Mouse (Mus musculus) neural tube, embryonic 14.5 days (tissue): Measurements from ENCODE around the gene Adam10. TPM values are rescaled to one million over a fixed set of nuclear protein-coding genes. Genes with fewer than 3 reads are reported as not detected.

Experiments used
- ATAC-seq: fragments of 200-750 bp; cut with Nextera tagmentation; 2 replicates; pipeline ENCODE4 v1.8.0; 2017; ENCODE audit warnings: low read depth, mild to moderate bottlenecking, moderate TSS enrichment, moderate library complexity
- H3K27ac ChIP-seq: fragments of 300-500 bp; sonication (generic); 2 replicates; pipeline ENCODE4 v1.5.1; 2014; ENCODE audit warnings: low read depth, mild to moderate bottlenecking, control low read depth, low read length, moderate library complexity, mixed read lengths
- H3K27me3 ChIP-seq: fragments of 300-500 bp; sonication (generic); 2 replicates; pipeline ENCODE4 v1.6.1; 2014; ENCODE audit warnings: low read length; ENCODE audit not compliant: control insufficient read depth, insufficient read depth
- H3K36me3 ChIP-seq: fragments of 300-500 bp; sonication (generic); 2 replicates; pipeline ENCODE4 v1.6.1; 2014; ENCODE audit warnings: low read length, mixed read lengths; ENCODE audit not compliant: control insufficient read depth, insufficient read depth
- H3K4me1 ChIP-seq: fragments of 300-500 bp; sonication (generic); 2 replicates; pipeline ENCODE4 v1.6.1; 2014; ENCODE audit warnings: low read length; ENCODE audit not compliant: control insufficient read depth, insufficient read depth
- H3K4me2 ChIP-seq: fragments of 300-500 bp; sonication (generic); 2 replicates; pipeline ENCODE4 v1.6.1; 2014; ENCODE audit warnings: mild to moderate bottlenecking, low read depth, low read length, control low read depth
- H3K4me3 ChIP-seq: fragments of 300-500 bp; sonication (generic); 2 replicates; pipeline ENCODE4 v1.5.1; 2014; ENCODE audit warnings: low read depth, low read length, control low read depth, mixed read lengths
- H3K9ac ChIP-seq: fragments of 300-500 bp; sonication (generic); replicated peaks from 2 replicates; pipeline ENCODE4 v1.6.1; 2014; ENCODE audit warnings: low read depth, mild to moderate bottlenecking, control low read depth, low read length, mixed read lengths
- H3K9me3 ChIP-seq: fragments of 300-500 bp; sonication (generic); 2 replicates; pipeline ENCODE4 v1.6.1; 2016; ENCODE audit warnings: low read length; ENCODE audit not compliant: control insufficient read depth
- whole genome bisulfite sequencing: fragments of 180-500 bp; shearing (Covaris S2); extraction: QIAGEN DNeasy Blood & Tissue Kit; methylation state at CpG from one replicate; pipeline ENCODE4 v1.1.7; 2014; 5-methylcytosine and 5-hydroxymethylcytosine counted together
- polyA plus RNA-seq: library from polyadenylated mRNA; unstranded; fragments of >200 nt; fragmentation: Nextera tagmentation; extraction: Ambion mirVana; gene quantifications from 2 replicates; pipeline ENCODE4 v1.2.1, GENCODE M21; 2014

Gene Adam10
- polyA plus RNA-seq, 1 experiment from 2014 or later, result 48.6 TPM

GRCm38 (mm10) chr9:70731079-70731478, 52.3 kb downstream of the Adam10 start:
- ATAC-seq, result no peak
- H3K9ac ChIP-seq, result no peak overlapping the region
- no peak overlapping the region for H3K4me2 ChIP-seq
- H3K27me3 ChIP-seq, result no peaks in the 10 kb centered on the region
- H3K36me3 ChIP-seq, result no peaks in the 10 kb centered on the region
- H3K4me1 ChIP-seq, result no peaks in the 10 kb centered on the region
- H3K9me3 ChIP-seq, result no peaks in the 10 kb centered on the region
- no peak overlapping the region for H3K27ac ChIP-seq
- H3K4me3 ChIP-seq, result no peak overlapping the region

DNA sequence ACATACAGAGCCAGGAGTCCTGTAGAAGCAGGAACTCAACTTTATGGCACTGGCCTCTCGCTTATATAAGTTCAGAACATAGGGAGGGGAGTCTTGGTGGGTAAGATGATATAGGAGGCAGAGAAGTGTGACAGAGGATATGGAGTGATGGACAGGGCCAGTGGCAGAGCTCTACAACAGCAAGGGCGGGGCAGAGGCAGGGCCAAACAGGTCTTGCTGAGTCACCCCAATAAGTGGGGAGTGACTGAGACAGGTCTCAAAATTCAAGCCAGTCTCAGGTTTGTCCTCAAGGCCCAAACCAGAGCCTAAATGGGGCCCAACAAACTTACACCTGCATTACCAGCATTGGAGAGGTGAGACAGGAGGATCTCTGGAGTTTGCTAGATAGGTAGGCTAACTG, 54.4 kb downstream of the Adam10 start:
- H3K4me2 ChIP-seq, result no peak overlapping the region
- 95% methylated on average over 2 of the region's 2 CpGs for WGBS
- H3K27me3 ChIP-seq, result no peaks in the 10 kb centered on the region
- H3K9me3 ChIP-seq, result no peaks in the 10 kb centered on the region
- no peak overlapping the region for H3K9ac ChIP-seq
- H3K4me3 ChIP-seq, result no peak overlapping the region
- no peaks in the 10 kb centered on the region for H3K36me3 ChIP-seq
- H3K27ac ChIP-seq, result no peak overlapping the region
- no peaks in the 10 kb centered on the region for H3K4me1 ChIP-seq
- ATAC-seq, result no peak

GRCm38 (mm10) chr9:70739998-70740397, 61.2 kb downstream of the Adam10 start:
- Histone ChIP-seq H3K27ac (no peak overlapping the region), H3K27me3 (no peaks in the 10 kb centered on the region), H3K4me1 (no peaks in the 10 kb centered on the region), H3K9me3 (no peaks in the 10 kb centered on the region), H3K4me2 (no peak overlapping the region), H3K4me3 (no peak overlapping the region), H3K36me3 (no peaks in the 10 kb centered on the region), H3K9ac (no peak overlapping the region)
- ATAC-seq, result no peak
- 87% methylated on average over 5 of the region's 5 CpGs for WGBS

GRCm38 (mm10) chr9:70751504-70752222, 72.9 kb downstream of the Adam10 start:
- WGBS, result 95% methylated on average over 3 of the region's 3 CpGs
- H3K4me1 ChIP-seq, result no peaks in the 10 kb centered on the region
- no peak overlapping the region for H3K4me2 ChIP-seq
- peaks cover 7% of the 10 kb centered on the region for H3K36me3 ChIP-seq
- ATAC-seq, result no peak
- H3K27ac ChIP-seq, result no peak overlapping the region
- H3K4me3 ChIP-seq, result no peak overlapping the region
- H3K27me3 ChIP-seq, result no peaks in the 10 kb centered on the region
- no peaks in the 10 kb centered on the region for H3K9me3 ChIP-seq
- H3K9ac ChIP-seq, result no peak overlapping the region

- Histone ChIP-seq H3K4me2 (no peak overlapping the region), H3K36me3 (0 out of 2 replicates have a peak, but pooled peaks cover 7% of the 10 kb centered on the region), H3K4me1 (no peaks in the 10 kb centered on the region), H3K4me3 (no peak overlapping the region), H3K9me3 (no peaks in the 10 kb centered on the region), H3K9ac (no peak overlapping the region), H3K27ac (no peak overlapping the region), H3K27me3 (no peaks in the 10 kb centered on the region)
- WGBS, result 92% methylated on average over 5 of the region's 5 CpGs
- ATAC-seq, result no peak
Observed at GRCm38 (mm10) chr9:70760974-70761373, 82.2 kb downstream of the Adam10 start.

DNA sequence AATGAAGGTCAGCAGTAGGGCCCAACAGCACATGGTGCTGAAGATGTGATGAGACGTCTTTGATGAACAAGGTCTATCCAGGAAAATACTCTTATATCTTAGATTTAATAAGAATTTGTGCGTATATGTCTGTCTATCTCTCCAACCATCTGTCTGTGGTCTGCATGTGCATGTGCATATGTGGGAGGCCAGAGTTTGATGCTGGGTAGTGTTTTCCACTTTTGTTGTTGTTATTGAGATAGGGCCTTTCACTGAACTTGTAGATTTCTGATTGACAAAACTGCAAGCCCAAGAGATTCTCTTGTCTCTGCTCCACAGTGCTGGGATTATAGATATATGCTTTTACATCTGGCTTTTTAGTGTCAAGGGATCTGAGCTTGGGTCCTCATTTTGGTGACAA, 96.7 kb downstream of the Adam10 start:
- no peak for ATAC-seq
- 0 out of 2 replicates have a peak, but pooled peaks cover 2% of the 10 kb centered on the region for H3K36me3 ChIP-seq
- H3K9ac ChIP-seq, result no peak overlapping the region
- H3K27me3 ChIP-seq, result no peaks in the 10 kb centered on the region
- 96% methylated on average over 2 of the region's 2 CpGs for WGBS
- no peak overlapping the region for H3K27ac ChIP-seq
- no peak overlapping the region for H3K4me2 ChIP-seq
- no peaks in the 10 kb centered on the region for H3K4me1 ChIP-seq
- no peak overlapping the region for H3K4me3 ChIP-seq
- H3K9me3 ChIP-seq, result no peaks in the 10 kb centered on the region

DNA sequence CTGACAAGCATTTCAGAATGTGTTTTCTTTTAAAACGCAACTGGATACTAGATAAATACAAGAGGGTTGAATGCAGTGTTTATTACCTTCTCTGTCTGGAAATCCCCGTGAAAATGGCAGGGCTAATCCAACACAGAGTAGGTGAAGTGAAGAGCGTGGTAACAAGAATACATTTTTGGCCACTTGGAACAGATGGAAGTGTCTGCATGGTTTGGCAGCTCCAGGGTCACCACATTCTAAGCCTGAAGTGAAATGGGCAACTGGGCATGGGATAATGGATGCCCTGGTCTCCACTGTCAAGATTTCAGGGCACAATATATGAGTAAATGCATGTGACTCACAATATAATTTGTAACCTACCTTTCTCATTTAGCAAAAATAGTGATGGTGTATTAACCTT, 103.4 kb downstream of the Adam10 start:
- no peaks in the 10 kb centered on the region for H3K27me3 ChIP-seq
- ATAC-seq, result no peak
- no peak overlapping the region for H3K4me3 ChIP-seq
- no peak overlapping the region for H3K9ac ChIP-seq
- H3K4me2 ChIP-seq, result no peak overlapping the region
- H3K9me3 ChIP-seq, result no peaks in the 10 kb centered on the region
- no peaks in the 10 kb centered on the region for H3K36me3 ChIP-seq
- H3K4me1 ChIP-seq, result no peaks in the 10 kb centered on the region
- H3K27ac ChIP-seq, result no peak overlapping the region
- WGBS, result 79% methylated on average over 3 of the region's 3 CpGs

DNA sequence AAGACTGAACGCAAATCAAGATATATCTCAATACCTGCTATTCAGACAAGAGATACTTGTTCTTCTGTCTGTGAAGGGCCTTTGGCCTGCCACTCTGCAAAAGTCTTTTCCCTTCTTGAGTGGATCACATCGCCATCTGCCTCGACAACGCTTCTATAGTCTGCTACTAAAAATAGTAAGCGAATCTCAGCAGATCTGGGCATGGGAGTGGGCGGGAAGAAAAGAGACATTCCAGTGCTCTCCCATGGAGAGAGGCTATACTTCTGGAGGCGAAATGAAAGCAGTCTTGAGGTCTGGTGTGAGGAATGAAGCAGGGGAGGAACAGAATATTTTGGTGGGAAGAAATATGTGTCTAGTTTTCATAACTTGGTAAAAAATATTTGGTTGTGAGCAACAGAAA, 109.9 kb downstream of the Adam10 start:
- Histone ChIP-seq H3K4me2 (no peak overlapping the region), H3K9me3 (no peaks in the 10 kb centered on the region), H3K27me3 (no peaks in the 10 kb centered on the region), H3K9ac (no peak overlapping the region), H3K4me3 (no peak overlapping the region), H3K36me3 (no peaks in the 10 kb centered on the region), H3K4me1 (no peaks in the 10 kb centered on the region), H3K27ac (no peak overlapping the region)
- no peak for ATAC-seq
- WGBS, result 78% methylated on average over 7 of the region's 7 CpGs

DNA sequence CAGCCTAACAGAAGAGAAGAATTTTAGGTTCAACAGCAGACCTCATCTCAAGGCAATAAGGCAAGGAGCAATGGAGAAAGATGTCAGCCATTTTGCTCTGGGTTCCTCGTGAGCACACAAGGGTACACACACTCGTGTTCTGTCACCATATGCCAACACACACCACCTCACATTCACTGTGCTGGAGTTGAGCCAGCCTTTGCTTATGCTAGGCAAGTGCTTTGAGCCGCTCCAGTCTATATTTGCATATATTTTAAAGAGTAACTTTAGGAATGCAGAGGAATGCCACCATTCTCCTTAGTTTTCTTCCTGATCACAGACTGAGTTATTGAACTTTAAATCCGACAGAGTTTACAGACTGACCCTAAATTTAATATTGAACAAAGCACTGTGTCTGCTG, 111.8 kb downstream of the Adam10 start:
- ATAC-seq, result no peak
- Histone ChIP-seq H3K9ac (no peak overlapping the region), H3K4me2 (no peak overlapping the region), H3K4me1 (no peaks in the 10 kb centered on the region), H3K9me3 (no peaks in the 10 kb centered on the region), H3K4me3 (no peak overlapping the region), H3K27me3 (no peaks in the 10 kb centered on the region), H3K27ac (no peak overlapping the region), H3K36me3 (no peaks in the 10 kb centered on the region)
- 80% methylated on average over 4 of the region's 4 CpGs for WGBS
